Mouse (Mus musculus): ENCODE data around the gene Hoxd4. TPM values are rescaled to one million over a fixed set of nuclear protein-coding genes. Genes with fewer than 3 reads are reported as not detected.

Gene Hoxd4
- polyA plus RNA-seq, 1 experiment from 2014 or later: not detected

GRCm38 (mm10) chr2:74740311-74741091, 28.8 kb downstream of the Hoxd4 start:
- no peak for DNase-seq (ENCODE audit: low spot score)

- no peak for DNase-seq (ENCODE audit: low spot score)
Observed at GRCm38 (mm10) chr2:74741252-74741978, 29.7 kb downstream of the Hoxd4 start.

GRCm38 (mm10) chr2:74741979-74742277, 30.2 kb downstream of the Hoxd4 start:
- DNase-seq (ENCODE audit: low spot score): no peak

GRCm38 (mm10) chr2:74745540-74746297, 34.0 kb downstream of the Hoxd4 start:
- DNase-seq (ENCODE audit: low spot score): no peak

- no peak for DNase-seq (ENCODE audit: low spot score)
Observed at GRCm38 (mm10) chr2:74746298-74746921, 34.7 kb downstream of the Hoxd4 start.

- DNase-seq (ENCODE audit: low spot score): no peak
Observed at GRCm38 (mm10) chr2:74747006-74747405, 35.3 kb downstream of the Hoxd4 start.

GRCm38 (mm10) chr2:74747661-74748141, 36.0 kb downstream of the Hoxd4 start:
- no peak for DNase-seq (ENCODE audit: low spot score)

- DNase-seq (ENCODE audit: low spot score): no peak
Observed at GRCm38 (mm10) chr2:74748436-74748995, 36.8 kb downstream of the Hoxd4 start.

GRCm38 (mm10) chr2:74749337-74750121, 37.8 kb downstream of the Hoxd4 start:
- peak; percentile 31 for DNase-seq (ENCODE audit: low spot score)

GRCm38 (mm10) chr2:74750731-74751250, 39.1 kb downstream of the Hoxd4 start:
- no peak for DNase-seq (ENCODE audit: low spot score)

- no peak for DNase-seq (ENCODE audit: low spot score)
Observed at GRCm38 (mm10) chr2:74751861-74752260, 40.1 kb downstream of the Hoxd4 start.

GRCm38 (mm10) chr2:74752431-74753174, 40.9 kb downstream of the Hoxd4 start:
- DNase-seq (ENCODE audit: low spot score): no peak

GRCm38 (mm10) chr2:74753175-74753523, 41.4 kb downstream of the Hoxd4 start:
- no peak for DNase-seq (ENCODE audit: low spot score)

GRCm38 (mm10) chr2:74753711-74754110, 42.0 kb downstream of the Hoxd4 start:
- DNase-seq (ENCODE audit: low spot score): no peak

- no peak for DNase-seq (ENCODE audit: low spot score)
Observed at GRCm38 (mm10) chr2:74760146-74760545, 48.4 kb downstream of the Hoxd4 start.

GRCm38 (mm10) chr2:74761941-74762340, 50.2 kb downstream of the Hoxd4 start:
- no peak for DNase-seq (ENCODE audit: low spot score)

GRCm38 (mm10) chr2:74762522-74763244, 51.0 kb downstream of the Hoxd4 start, which contains the start of gene Hoxd1:
Hoxd1 (plus strand) TSS chr2:74762980.
- DNase-seq (ENCODE audit: low spot score): no peak

GRCm38 (mm10) chr2:74763245-74763735, 51.6 kb downstream of the Hoxd4 start:
- no peak for DNase-seq (ENCODE audit: low spot score)

Data from thymus, postnatal 0 days (tissue).